Mouse (Mus musculus) cortical plate, adult 2 months (tissue): Measurements from ENCODE around the gene Dusp23. TPM values are rescaled to one million over a fixed set of nuclear protein-coding genes. Genes with fewer than 3 reads are reported as not detected.

Experiments used
- H3K27ac ChIP-seq: fragments of 200-500 bp; 2 replicates; pipeline ENCODE4 v1.5.1; 2012; ENCODE audit warnings: low read length, control low read depth, inconsistent platforms; ENCODE audit not compliant: insufficient read depth
- H3K4me1 ChIP-seq: fragments of 200-500 bp; 2 replicates; pipeline ENCODE4 v1.6.1; 2011; ENCODE audit warnings: low read length; ENCODE audit not compliant: control insufficient read depth, insufficient read depth
- H3K4me3 ChIP-seq: fragments of 200-500 bp; 2 replicates; pipeline ENCODE4 v1.5.1; 2011; ENCODE audit warnings: mild to moderate bottlenecking, low read length, control low read depth; ENCODE audit not compliant: insufficient read depth
- CTCF ChIP-seq: fragments of 200-500 bp; IDR thresholded peaks from 2 replicates; pipeline ENCODE4 v1.5.1; 2011; ENCODE audit warnings: mild to moderate bottlenecking, control low read depth, low read length; ENCODE audit not compliant: insufficient read depth; ENCODE audit errors: extremely low read depth
- POLR2A ChIP-seq: fragments of 200-500 bp; IDR thresholded peaks from 2 replicates; pipeline ENCODE4 v1.6.1; 2011; ENCODE audit warnings: mild to moderate bottlenecking, low read length, control low read depth; ENCODE audit not compliant: insufficient read depth; ENCODE audit errors: extremely low read depth
- polyA plus RNA-seq: library from polyadenylated mRNA; depleted of rRNA; stranded (reverse); fragments of >200 nt; gene quantifications from 2 replicates; pipeline ENCODE4 v1.2.3, GENCODE M21; 2012; rRNA removed

Dusp23 gene
- polyA plus RNA-seq, 1 experiment, result 11.6 TPM

DNA sequence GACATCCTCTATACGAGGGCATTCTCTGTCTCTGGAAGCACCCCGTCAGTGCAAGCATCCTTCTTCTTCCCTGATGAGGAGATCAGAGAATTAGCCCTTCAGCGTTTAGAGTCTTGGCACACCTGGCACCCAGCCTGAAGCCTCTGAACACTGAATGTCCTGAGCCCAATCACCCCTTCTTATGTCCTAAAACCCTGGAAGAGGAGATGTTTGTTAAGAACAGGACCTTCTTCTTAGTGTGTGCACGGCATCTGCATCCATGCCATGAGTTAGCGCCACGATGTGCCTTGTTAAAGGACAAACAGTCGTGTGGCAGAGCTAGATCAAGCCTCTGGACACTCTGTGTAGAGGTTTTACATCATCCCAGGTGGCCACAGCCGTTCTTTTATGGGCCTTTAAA, 50.3 kb downstream of the Dusp23 start:
- Histone ChIP-seq H3K27ac (no peak overlapping the region), H3K4me3 (no peak overlapping the region), H3K4me1 (no peaks in the 10 kb centered on the region; the same call in 1 of the 2 replicates)
- TF ChIP-seq POLR2A (no peak), CTCF (no peak)

Other genes starting within 250 kb of the Dusp23 start
- 1.3 and 1.4 TPM in 2 replicates for gene Slamf9, start 157.6 kb downstream of the Dusp23 start, polyA plus RNA-seq
- 15.6 and 16.2 TPM in 2 replicates for gene Igsf9, start 151.2 kb downstream of the Dusp23 start, polyA plus RNA-seq
- 15.8 and 18.0 TPM in 2 replicates for gene Tagln2, start 132.9 kb downstream of the Dusp23 start, polyA plus RNA-seq
- gene Cfap45, start 112.2 kb downstream of the Dusp23 start, polyA plus RNA-seq, result 3.3 and 3.6 TPM in 2 replicates
- gene Vsig8, start 77.0 kb downstream of the Dusp23 start, polyA plus RNA-seq, result 0.47 and 0.52 TPM in 2 replicates
- gene Slamf8, start 42.4 kb downstream of the Dusp23 start, polyA plus RNA-seq, result 0.28 and 0.31 TPM in 2 replicates
- 0.11 TPM in 1 of 2 replicates, not detected in the other for gene Fcrl6, start 30.4 kb downstream of the Dusp23 start, polyA plus RNA-seq
- not detected in 2 replicates for gene Crp, start 65.1 kb upstream of the Dusp23 start, polyA plus RNA-seq